Mouse (Mus musculus) thymus, adult 2 months (tissue): ENCODE results near the gene St3gal5.

Experiments used
- CTCF ChIP-seq: fragments of 200-500 bp; IDR thresholded peaks from 2 replicates; pipeline ENCODE4 v1.5.1; 2012; ENCODE audit warnings: mild to moderate bottlenecking, control low read depth, low read length, moderate library complexity, borderline replicate concordance; ENCODE audit not compliant: control insufficient read depth, poor library complexity, insufficient read depth; ENCODE audit errors: extremely low read depth
- POLR2A ChIP-seq: fragments of 200-500 bp; IDR thresholded peaks from 2 replicates; pipeline ENCODE4 v1.6.1; 2012; ENCODE audit warnings: mild to moderate bottlenecking, low read length, control low read depth, moderate library complexity; ENCODE audit not compliant: control insufficient read depth, poor library complexity, insufficient read depth; ENCODE audit errors: extremely low read depth

DNA sequence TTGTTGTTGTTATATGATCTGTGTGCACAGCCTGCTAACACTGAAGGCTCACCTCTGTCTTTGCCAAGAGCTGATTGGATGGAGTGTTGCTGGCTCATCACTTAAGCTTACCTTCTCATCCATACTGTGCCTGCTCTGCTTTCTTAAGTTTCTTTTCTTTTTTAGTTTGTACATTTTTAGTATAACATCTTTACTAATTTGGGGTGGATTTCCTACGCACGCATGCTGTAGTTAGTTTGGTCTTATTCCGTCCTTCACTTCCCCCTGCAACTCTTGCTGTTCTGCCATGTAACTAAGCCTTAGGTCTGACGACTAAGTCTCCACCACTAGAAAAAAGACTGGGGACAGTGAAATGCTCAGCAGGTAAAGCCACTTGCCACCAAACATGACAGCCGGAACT is 48.7 kb upstream of the St3gal5 start:
- TF ChIP-seq CTCF (no peak), POLR2A (no peak)
